Mouse (Mus musculus): ENCODE measurements around the gene E030030I06Rik. TPM values are rescaled to one million over a fixed set of nuclear protein-coding genes. Genes with fewer than 3 reads are reported as not detected.
"Not testable (repeated sequence)": the region's sequence is repeated elsewhere in the genome, so short reads cannot be mapped to it uniquely, and the experiment has no call there.

E030030I06Rik gene
- total and polyA plus RNA-seq, 3 experiments: 2.2 to 3.2 TPM; not detected in 1

GRCm38 (mm10) chr10:22163705-22164583 lies 14.9 kb upstream of the E030030I06Rik start:
- H3K4me1 ChIP-seq (ENCODE audit: control insufficient read depth in 1 of 2, insufficient read depth in 2 of 2, low read length in 2 of 2); H3K4me3 ChIP-seq (ENCODE audit: control insufficient read depth in 1 of 2, insufficient read depth in 1 of 2, low read depth in 2 of 2, low read length in 2 of 2); H3K9ac ChIP-seq (ENCODE audit: control insufficient read depth, low read depth, low read length, poor library complexity, severe bottlenecking); H3K27ac ChIP-seq (ENCODE audit: control insufficient read depth, low read depth, low read length); DNase-seq (ENCODE audit: low read depth, low spot score); H3K27me3 ChIP-seq (ENCODE audit: control insufficient read depth in 1 of 2, insufficient read depth in 2 of 2, low read length in 2 of 2); H3K36me3 ChIP-seq (ENCODE audit: control insufficient read depth in 1 of 2, insufficient read depth in 2 of 2, low read length in 2 of 2); H3K79me2 ChIP-seq (ENCODE audit: control insufficient read depth, insufficient read depth, low read length, poor library complexity); H3K9me3 ChIP-seq (replicated peaks; ENCODE audit: insufficient read depth, low read length): not testable (repeated sequence)
- TF ChIP-seq SMC3 (IDR thresholded peaks at IDR 0.05; ENCODE audit: low read depth, low read length) (peak; percentile 30; the same call in 1 of the 2 replicates), CTCF (IDR thresholded peaks at IDR 0.05 in 2 of 3, conservative IDR thresholded peaks at IDR 0.05 in 1 of 3; ENCODE audit: control insufficient read depth in 1 of 3, insufficient read depth in 1 of 3, low read depth in 2 of 3, low read length in 3 of 3, poor library complexity in 1 of 3, severe bottlenecking in 1 of 3) (peak; percentile 27 to 42 (median 34); a peak in 5 of 6 replicates), NRF1 (IDR thresholded peaks at IDR 0.05; ENCODE audit: insufficient read depth, low read depth, low read length, poor library complexity, severe bottlenecking) (peak; percentile 45; the same call in 1 of the 2 replicates), RAD21 (IDR thresholded peaks at IDR 0.05; ENCODE audit: low read depth, low read length) (peak; percentile 11)

- not testable (repeated sequence) for H3K79me2 ChIP-seq (ENCODE audit: control insufficient read depth, insufficient read depth, low read length, poor library complexity); H3K36me3 ChIP-seq (ENCODE audit: control insufficient read depth in 1 of 2, insufficient read depth in 2 of 2, low read length in 2 of 2); H3K4me1 ChIP-seq (ENCODE audit: control insufficient read depth in 1 of 2, insufficient read depth in 2 of 2, low read length in 2 of 2); H3K27ac ChIP-seq (ENCODE audit: control insufficient read depth, low read depth, low read length); H3K27me3 ChIP-seq (ENCODE audit: control insufficient read depth in 1 of 2, insufficient read depth in 2 of 2, low read length in 2 of 2); H3K9me3 ChIP-seq (replicated peaks; ENCODE audit: insufficient read depth, low read length); H3K9ac ChIP-seq (ENCODE audit: control insufficient read depth, low read depth, low read length, poor library complexity, severe bottlenecking); H3K4me3 ChIP-seq (ENCODE audit: control insufficient read depth in 1 of 2, insufficient read depth in 1 of 2, low read depth in 2 of 2, low read length in 2 of 2)
- DNase-seq (ENCODE audit: low read depth, low spot score): peak; percentile 3
Measured at GRCm38 (mm10) chr10:22163279-22163678, 14.2 kb upstream of the E030030I06Rik start.

- no peak overlapping the region for H3K9ac ChIP-seq (ENCODE audit: control insufficient read depth, low read depth, low read length, poor library complexity, severe bottlenecking)
- peaks cover 2% of the 10 kb centered on the region in 2 experiments; a peak in 3 of 4 replicates for H3K27me3 ChIP-seq (ENCODE audit: control insufficient read depth in 1 of 2, insufficient read depth in 2 of 2, low read length in 2 of 2)
- H3K4me3 ChIP-seq (ENCODE audit: control insufficient read depth in 1 of 2, insufficient read depth in 1 of 2, low read depth in 2 of 2, low read length in 2 of 2): no peak overlapping the region
- no peaks in the 10 kb centered on the region for H3K9me3 ChIP-seq (replicated peaks; ENCODE audit: insufficient read depth, low read length)
- TF ChIP-seq ZKSCAN1 (IDR thresholded peaks at IDR 0.05; ENCODE audit: low read depth, low read length): no peak
- TF ChIP-seq JUND (IDR thresholded peaks at IDR 0.05; ENCODE audit: low read depth, low read length): no peak
- no peak for TF ChIP-seq ZNF384 (IDR thresholded peaks at IDR 0.05; ENCODE audit: low read depth, low read length)
- no peak for TF ChIP-seq MYB (IDR thresholded peaks at IDR 0.05; ENCODE audit: low read depth, low read length)
- no peaks in the 10 kb centered on the region for H3K79me2 ChIP-seq (ENCODE audit: control insufficient read depth, insufficient read depth, low read length, poor library complexity)
- no peaks in the 10 kb centered on the region for H3K36me3 ChIP-seq (ENCODE audit: control insufficient read depth in 1 of 2, insufficient read depth in 2 of 2, low read length in 2 of 2)
- no peaks in the 10 kb centered on the region for H3K4me1 ChIP-seq (ENCODE audit: control insufficient read depth in 1 of 2, insufficient read depth in 2 of 2, low read length in 2 of 2)
- DNase-seq (ENCODE audit: low read depth, low spot score): no peak
- H3K27ac ChIP-seq (ENCODE audit: control insufficient read depth, low read depth, low read length): no peak overlapping the region
Measured at GRCm38 (mm10) chr10:22159581-22160140, 10.6 kb upstream of the E030030I06Rik start.
